Mouse (Mus musculus) megakaryocyte-erythroid progenitor cell, adult 5-6 weeks (primary cell): Measurements from ENCODE around the gene Usp6nl. TPM values are rescaled to one million over a fixed set of nuclear protein-coding genes. Genes with fewer than 3 reads are reported as not detected.
A peak's percentile ranks its signal among the peaks of the same experiment; 100 is the strongest.

ENCODE experiments used
- ATAC-seq: replicated peaks from 2 replicates; pipeline ENCODE4 v1.8.0; 2016; ENCODE audit warnings: mild to moderate bottlenecking, inconsistent platforms; ENCODE audit not compliant: severe bottlenecking, poor library complexity, low FRiP score, low TSS enrichment
- total RNA-seq, 2 experiments: library from RNA; stranded (forward) in 1 of 2; stranded (reverse) in 1 of 2; fragments of 200-1000, 215-1000 nt in 1 of 2; fragments of >200 nt in 1 of 2; fragmentation: Nextera tagmentation in 1 of 2; gene quantifications; 2 replicates each; pipeline ENCODE4 v1.2.3; 2014 to 2017

The Usp6nl gene
- total RNA-seq, 2 experiments from 2014 or later = 38.6 to 53.7 TPM

DNA sequence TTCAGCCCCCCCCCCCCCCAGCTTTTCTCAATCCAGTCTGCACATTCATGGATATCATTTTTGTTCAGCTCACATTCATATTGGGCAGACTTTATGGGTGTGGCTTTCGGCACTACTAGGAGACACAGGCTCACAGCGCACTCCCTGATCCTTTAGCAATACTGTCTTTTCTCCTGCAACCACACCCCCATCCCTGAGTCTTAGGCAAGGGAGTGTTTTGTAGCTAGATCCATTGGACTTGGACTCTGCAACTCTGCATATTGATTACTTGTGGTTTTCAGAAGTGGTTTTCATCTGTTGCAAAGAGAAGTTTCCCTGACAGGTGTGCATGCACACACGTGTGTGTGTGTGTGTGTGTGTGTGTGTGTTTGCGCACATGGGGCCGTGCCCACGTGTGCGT lies 41.5 kb downstream of the Usp6nl start:
- ATAC-seq = no peak

DNA sequence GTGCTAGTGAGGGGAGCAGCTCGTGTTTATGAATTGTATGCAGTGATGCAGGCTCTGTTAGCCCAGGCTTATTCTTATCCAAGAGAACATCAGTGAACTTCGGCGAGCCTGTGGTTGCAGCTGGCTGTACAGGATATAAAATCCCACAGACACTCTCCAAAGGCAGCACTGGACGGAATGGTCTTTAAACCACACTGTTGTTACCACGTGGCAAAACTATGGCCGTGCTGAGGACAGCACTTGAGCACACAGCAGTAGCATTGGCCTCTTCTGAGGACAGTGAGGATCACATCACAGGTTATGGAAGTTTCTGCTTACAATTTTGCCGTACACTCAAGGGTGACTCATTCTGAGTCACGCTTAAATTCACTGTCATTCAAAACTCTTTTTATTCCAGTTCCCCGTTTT lies 44.1 kb downstream of the Usp6nl start:
- ATAC-seq = peak; percentile 83

- no peak for ATAC-seq
Measured at GRCm38 (mm10) chr2:6366973-6367372, 44.5 kb downstream of the Usp6nl start.

DNA sequence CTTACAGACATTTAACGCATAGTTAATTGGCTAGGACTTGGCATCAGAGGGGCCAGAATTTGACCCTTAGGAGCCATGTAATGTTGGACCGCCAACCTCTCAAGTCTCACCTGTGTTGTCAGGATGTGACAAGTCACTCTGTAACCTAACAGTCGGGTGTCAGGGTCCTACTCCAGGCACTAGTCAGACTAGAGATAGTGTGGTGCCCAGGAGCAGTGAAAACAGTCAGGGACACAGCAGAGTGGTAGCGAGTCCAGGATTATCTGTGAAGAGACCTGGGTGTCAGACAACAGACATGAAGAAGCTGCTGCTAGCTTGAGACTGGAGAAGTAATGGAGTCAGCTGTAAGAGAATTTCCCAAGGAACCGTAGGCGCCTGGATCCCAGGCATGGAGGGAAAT lies 45.0 kb downstream of the Usp6nl start:
- ATAC-seq = peak; percentile 42

- ATAC-seq = no peak
Measured at GRCm38 (mm10) chr2:6374216-6374615, 51.7 kb downstream of the Usp6nl start.

DNA sequence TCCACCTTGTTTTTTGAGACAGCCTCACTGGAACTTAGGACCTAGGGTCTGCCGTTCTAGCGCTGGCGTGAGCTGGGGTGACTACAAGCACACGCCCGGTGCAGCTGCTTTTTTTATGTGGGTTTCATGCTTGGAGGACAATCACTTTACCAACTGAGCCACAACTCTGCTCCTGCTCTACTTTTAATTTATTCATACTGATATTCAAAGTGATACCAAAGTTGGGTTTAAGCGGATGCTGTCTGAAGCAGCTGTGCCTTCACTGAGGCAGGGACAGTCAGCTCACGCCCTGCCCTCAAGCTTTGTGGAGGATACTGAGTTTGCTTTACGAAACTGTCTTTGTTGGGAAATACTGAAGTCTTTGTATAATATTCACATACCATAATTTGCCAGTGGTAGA lies 53.6 kb downstream of the Usp6nl start:
- no peak for ATAC-seq

DNA sequence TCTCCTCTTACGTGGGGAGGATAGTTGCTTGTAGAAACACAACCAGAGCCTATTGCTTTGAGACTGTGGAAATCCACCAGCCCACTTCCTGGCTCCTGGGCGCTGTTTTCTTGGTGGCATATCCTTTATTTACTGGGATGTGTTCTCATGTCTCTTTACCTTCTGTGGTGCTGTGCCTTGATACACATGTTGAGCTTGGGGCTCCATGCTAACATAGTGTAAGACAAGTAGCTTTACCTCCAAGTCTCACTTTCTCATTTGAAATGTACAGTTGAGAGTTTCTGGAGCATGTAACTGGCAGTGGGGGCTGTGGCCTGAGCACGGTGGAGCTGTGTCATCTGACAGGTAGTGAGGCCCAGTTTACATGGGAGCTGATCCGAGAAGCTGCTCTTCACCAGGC lies 54.5 kb downstream of the Usp6nl start:
- ATAC-seq = no peak

DNA sequence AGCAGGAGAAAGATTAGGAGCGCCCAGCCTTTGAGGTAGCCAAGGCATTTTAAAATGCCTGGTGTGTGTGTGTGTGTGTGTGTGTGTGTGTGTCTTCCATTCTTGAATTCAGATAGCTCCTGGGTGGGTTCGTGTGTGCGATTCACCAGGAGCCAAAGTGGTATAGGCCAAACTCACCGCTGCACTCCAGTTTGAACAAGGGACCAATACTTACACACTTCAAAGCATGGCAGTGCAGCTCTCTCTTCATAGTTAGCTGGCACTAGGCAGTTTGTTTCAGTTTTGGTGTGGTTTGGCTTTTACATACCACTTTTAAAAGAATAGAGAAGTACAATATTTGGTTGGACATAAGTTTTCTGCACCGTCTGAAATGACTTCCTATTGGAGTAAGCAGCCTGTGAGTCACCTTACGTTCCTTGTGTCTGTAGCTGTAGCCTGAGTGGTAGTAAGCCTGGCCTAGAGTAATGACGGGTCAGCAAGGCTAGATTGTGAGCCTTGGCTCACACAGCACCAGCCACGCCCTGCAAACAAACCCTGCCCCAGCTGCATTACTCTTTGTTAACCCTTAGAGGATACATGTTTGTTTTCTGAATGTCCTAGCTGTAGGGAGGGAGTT lies 56.2 kb downstream of the Usp6nl start:
- ATAC-seq = peak; percentile 92

GRCm38 (mm10) chr2:6379731-6380212 lies 57.3 kb downstream of the Usp6nl start:
- no peak; the same call in 1 of the 2 replicates for ATAC-seq

DNA sequence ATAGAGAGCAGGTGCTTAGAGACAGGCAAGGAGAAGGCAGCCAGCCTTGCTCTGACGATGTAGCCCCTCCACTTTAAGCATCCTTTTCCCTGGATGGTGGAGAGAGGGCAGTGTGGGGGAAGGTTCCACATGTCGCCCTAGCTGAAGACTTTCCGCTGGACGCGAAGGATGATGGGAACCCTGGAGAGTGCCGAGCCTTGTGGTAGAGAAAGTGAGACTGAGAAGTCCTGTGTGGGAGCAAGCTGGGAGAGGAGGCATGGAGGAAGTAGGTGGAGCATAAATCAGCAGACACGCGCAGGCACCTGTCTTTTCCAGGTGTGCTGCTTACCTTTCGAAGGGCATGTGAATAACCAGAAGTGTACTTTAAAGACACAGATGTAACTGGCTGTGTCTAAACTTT lies 57.9 kb downstream of the Usp6nl start:
- ATAC-seq = no peak

- ATAC-seq = no peak
Measured at GRCm38 (mm10) chr2:6384407-6385146, 62.1 kb downstream of the Usp6nl start.

DNA sequence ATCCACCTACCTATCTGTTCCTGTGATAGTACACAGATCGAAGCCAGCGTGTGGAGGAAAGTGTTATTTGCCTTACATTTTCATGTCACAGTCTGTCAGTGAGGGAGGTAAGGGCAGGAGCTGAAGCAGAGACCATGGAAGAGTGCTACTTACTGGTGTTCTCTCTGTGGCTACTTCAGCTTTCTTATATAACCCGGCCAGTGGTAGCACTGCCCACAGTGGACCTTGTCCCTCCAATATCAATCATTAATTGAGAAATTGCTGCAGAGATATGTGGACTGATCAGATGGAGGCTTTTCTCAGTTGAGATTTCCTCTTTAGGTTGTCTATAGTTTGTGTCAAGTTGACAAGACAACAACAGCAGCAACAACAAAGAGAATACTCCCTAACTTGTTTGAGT lies 66.7 kb downstream of the Usp6nl start:
- no peak for ATAC-seq

- ATAC-seq = no peak
Measured at GRCm38 (mm10) chr2:6391261-6391660, 68.8 kb downstream of the Usp6nl start.

DNA sequence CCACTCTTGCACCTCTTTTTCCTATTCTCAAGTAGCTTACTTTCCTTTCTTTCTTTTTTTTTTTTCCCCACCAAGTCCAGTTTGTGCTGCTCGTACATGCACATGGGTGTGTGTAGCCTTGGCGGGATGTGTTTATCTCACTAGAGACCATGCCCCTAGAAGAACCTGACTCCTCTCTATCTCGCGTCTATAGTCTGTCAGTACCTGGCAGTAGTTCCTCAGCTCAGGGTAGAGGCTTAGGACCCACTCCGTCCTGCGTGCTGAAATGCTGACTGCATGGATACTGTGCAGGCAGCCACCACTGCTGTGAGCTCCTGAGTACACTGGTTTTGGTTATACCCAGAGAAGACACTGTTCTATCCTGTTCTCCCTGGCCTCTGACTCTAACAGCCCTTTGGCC lies 69.5 kb downstream of the Usp6nl start:
- ATAC-seq = peak; percentile 68

DNA sequence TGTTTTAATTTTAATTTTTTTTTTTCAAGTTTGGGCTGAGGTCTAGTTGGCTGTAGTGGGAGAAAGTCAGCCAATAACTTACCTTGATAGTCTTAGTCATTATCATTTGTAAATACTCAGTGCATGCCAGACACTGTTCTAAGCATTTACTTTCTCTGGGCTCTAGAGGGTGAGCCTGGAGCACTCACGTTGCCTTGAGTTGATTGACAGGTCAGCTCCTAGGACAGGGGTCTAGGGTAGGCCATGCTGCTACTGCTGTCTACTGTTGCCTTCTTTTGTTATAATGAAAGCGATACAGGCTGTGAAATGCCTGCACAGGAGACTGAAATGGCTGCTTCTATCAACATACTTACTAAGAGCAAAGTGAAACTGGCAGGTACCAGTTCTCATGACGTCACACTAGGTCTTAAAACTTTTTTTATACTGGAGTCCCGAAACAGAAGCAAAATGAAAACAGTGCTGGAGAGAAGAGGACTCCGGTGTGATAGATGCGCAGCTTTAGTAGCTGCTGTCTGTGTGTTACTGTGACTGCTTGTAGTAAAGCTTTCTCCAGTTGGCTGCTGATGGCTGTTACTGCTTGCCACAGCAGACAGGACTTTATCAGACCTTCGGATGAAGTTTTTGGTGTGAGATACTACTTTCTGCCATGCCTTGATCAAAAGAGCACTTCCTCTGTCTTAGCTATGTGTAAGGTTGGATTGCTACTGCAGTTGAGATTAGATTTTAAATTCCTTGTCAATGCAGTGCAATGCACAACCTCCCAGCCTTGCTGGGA lies 73.6 kb downstream of the Usp6nl start:
- peak; percentile 68 for ATAC-seq

DNA sequence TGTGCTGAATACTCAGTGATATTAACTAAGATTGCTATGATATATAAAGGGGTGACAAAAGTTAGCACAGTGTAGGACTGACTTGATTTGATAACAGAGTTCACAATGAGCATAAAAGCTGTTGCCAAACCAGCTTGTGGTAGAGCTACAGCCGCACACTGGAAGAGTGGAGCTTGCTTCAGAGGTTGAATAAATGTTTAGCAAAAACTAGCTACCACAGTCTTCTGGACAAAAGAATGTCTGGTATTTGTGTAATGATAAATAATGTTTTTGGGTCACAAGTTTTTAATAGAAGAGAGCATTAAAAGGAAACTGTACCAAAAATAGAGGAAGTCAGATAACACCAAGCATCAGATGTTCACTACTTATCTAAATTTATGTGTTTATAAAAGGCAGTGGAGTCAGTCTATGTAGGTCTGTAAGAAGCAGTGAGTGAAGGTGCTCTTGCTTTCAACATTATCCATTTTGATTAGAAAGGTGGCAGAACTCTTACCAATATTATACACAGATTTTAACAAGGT lies 74.2 kb downstream of the Usp6nl start:
- no peak; the same call in 1 of the 2 replicates for ATAC-seq

DNA sequence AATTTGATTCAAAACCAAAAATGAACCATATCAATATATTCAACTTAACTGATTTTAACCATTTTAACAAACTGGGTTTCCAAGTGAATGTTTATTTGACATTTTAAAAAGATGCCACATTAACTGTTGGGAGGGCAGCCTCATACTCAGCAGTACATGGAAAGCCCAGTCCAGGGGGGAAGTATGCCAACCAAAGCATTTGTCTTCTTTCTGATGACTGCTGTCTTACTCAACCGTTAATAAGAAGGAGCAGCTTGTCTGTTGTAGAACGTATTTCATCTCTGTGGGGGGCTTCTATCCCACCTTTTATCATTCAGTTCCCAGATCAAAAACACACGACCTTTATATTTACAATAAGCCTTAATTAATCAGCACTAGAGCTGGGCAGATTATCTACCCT lies 74.7 kb downstream of the Usp6nl start:
- no peak for ATAC-seq

GRCm38 (mm10) chr2:6398826-6399225 lies 76.4 kb downstream of the Usp6nl start:
- ATAC-seq = no peak

DNA sequence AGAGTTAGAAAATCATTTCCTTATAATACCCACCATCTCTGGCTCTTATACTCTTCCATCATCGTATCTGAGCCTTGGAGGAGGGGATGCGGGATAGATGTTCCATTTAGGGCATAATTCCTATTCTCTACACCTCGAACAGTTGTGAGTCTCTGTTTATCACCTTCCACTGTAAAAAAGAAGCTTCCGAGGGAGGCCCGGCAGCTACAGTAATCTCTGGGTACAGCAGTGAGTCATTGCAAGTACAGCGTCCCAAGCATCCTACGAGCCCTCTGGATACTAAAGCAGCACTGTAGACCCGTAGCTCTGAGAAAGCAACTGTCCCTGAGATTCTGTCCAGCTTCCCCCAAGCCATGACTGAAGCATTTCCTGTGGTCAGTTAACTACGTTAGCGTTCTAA lies 78.6 kb downstream of the Usp6nl start:
- ATAC-seq = no peak

GRCm38 (mm10) chr2:6403375-6403774 lies 80.9 kb downstream of the Usp6nl start:
- ATAC-seq = no peak; the same call in 1 of the 2 replicates
